ENCODE assay signal across 11 mouse cellular contexts in the genomic region with DNA sequence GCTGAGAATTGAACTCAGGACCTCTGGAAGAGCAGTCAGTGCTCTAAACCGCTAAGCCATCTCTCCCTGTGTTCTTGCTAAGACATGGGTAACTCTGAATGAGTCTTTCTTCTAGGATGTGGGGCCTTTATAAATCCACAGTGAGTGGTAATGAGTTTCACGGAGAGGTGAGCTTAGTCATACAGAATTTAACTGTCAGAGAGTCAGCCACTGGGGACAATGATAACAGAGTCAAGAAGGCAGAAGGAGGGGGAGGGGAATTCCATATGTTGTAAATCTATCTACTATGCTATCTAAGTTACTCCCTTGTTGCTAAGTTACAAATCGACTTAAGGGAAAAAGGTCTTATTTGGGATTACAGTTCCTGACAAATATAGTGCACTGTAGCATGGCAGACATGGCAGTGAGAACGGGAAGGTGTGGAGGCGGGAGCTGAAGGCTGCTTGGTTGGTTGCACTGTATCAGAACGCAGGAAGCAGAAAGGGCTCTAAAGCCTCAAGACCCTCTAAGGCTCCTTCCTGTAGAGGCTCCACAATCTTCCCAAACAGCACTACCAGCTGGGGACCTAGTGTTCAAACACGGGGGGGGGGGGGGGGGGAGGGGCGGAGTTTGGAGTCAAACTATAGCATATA. TPM values are rescaled to one million over a fixed set of nuclear protein-coding genes. Genes with fewer than 3 reads are reported as not detected.
DNase-seq lines count a peak whose midpoint lies in the region; ATAC-seq lines count a peak whose summit lies in the region.
"Had no signal": no experiment of that assay in that cellular context is flagged by ENCODE, and none has a peak within 500 bp of the region (broad histone marks: within the 10 kb centered on the region; RNA-seq: fewer than 3 reads in every experiment).

No protein-coding gene starts in this region.

- peak overlapping the region; percentile 24; the same call in 1 of the 2 replicates for H3K27ac ChIP-seq in hindbrain, embryonic 10.5 days
- no peak overlapping the region for H3K27ac ChIP-seq in midbrain, embryonic 12.5 days (replicated peaks)

- H3K4me1 ChIP-seq in hindbrain, embryonic 10.5 days (replicated peaks) = peaks cover 25% of the 10 kb centered on the region
- peaks cover 10% of the 10 kb centered on the region; the same call in 1 of the 2 replicates for H3K4me1 ChIP-seq in midbrain, embryonic 12.5 days

- H3K36me3 ChIP-seq in hindbrain, embryonic 10.5 days = 0 out of 2 replicates have a peak, but pooled peaks cover 3% of the 10 kb centered on the region
- H3K36me3 ChIP-seq in midbrain, embryonic 12.5 days = no peaks in the 10 kb centered on the region

- H3K4me2 ChIP-seq in midbrain, embryonic 12.5 days (replicated peaks) = no peak overlapping the region
- H3K4me2 ChIP-seq: heart, embryonic 11.5 days had no signal

- DNase-seq in embryo, embryonic 11 days = peak; percentile 44
- no peak for DNase-seq in embryo, embryonic 10 days (ENCODE audit: low spot score)
- peak; percentile 46 for DNase-seq in 3T3-L1 (ENCODE audit: low read depth, low spot score)
- DNase-seq in hindbrain, embryonic 10.5 days (ENCODE audit: low spot score) = no peak
- no peak for DNase-seq in frontal cortex, postnatal 25 days (ENCODE audit: low spot score in 2 of 2)
- DNase-seq: kidney, adult 9 months; spleen, adult 18-20 months had no signal

- peak; percentile 55 for ATAC-seq in midbrain, embryonic 12.5 days (ENCODE audit: low FRiP score, low read depth)
- no peak for ATAC-seq in activated CD4-positive, CD25-positive, alpha-beta regulatory T cell, adult 4 months
- ATAC-seq in erythroid progenitor cell, adult 5-6 weeks (replicated peaks; ENCODE audit: low FRiP score, poor library complexity, severe bottlenecking) = no peak

- H3K9ac ChIP-seq in midbrain, embryonic 12.5 days (replicated peaks) = no peak overlapping the region

- no peak overlapping the region for H3K4me3 ChIP-seq in hindbrain, embryonic 10.5 days
- no peak overlapping the region for H3K4me3 ChIP-seq in midbrain, embryonic 12.5 days

- no peaks in the 10 kb centered on the region for H3K27me3 ChIP-seq in hindbrain, embryonic 10.5 days (ENCODE audit: insufficient read depth, poor library complexity, severe bottlenecking)
- H3K27me3 ChIP-seq in midbrain, embryonic 12.5 days = no peaks in the 10 kb centered on the region; the same call in 1 of the 2 replicates

- H3K9me3 ChIP-seq in hindbrain, embryonic 10.5 days = no peaks in the 10 kb centered on the region
- H3K9me3 ChIP-seq in midbrain, embryonic 12.5 days = no peaks in the 10 kb centered on the region

- WGBS in hindbrain, embryonic 10.5 days = 62% methylated on average over 8 of the region's 8 CpGs
- 62% methylated on average over 7 of the region's 8 CpGs for WGBS in midbrain, embryonic 12.5 days

RNA-seq across cellular contexts. Expression of a gene that starts 39.5 kb away (rescaled TPM):
- 85.2 and 113 TPM in 2 replicates for polyA plus RNA-seq in hindbrain, embryonic 10.5 days (2016; fragmentation: Nextera tagmentation; extraction: Ambion mirVana)
- 101 and 109 TPM in 2 replicates for polyA plus RNA-seq in midbrain, embryonic 12.5 days (2016; fragmentation: Nextera tagmentation; extraction: Ambion mirVana)
- under 1 TPM in 1 of 2 experiments, not detected in 1; 0.45 TPM for polyA plus RNA-seq in activated CD4-positive, CD25-positive, alpha-beta regulatory T cell, adult 4 months (2017; shearing (Covaris generic))
- total RNA-seq in erythroid progenitor cell, adult 5-6 weeks (2015; ENCODE audit: low replicate concordance) = not detected in 2 replicates
- not detected in 2 replicates for total RNA-seq in erythroid progenitor cell, adult 5-6 weeks (2017; ENCODE audit: low replicate concordance)

RNA-seq across cellular contexts. Expression of a gene that starts 47.0 kb away (rescaled TPM):
- 14.4 and 15.9 TPM in 2 replicates for polyA plus RNA-seq in hindbrain, embryonic 10.5 days (2016; fragmentation: Nextera tagmentation; extraction: Ambion mirVana)
- 20.6 and 21.7 TPM in 2 replicates for polyA plus RNA-seq in midbrain, embryonic 12.5 days (2016; fragmentation: Nextera tagmentation; extraction: Ambion mirVana)
- polyA plus RNA-seq in activated CD4-positive, CD25-positive, alpha-beta regulatory T cell, adult 4 months (2017; shearing (Covaris generic)) = 10 to 100 TPM; 27.6 to 31.4 TPM
- 5.4 and 5.8 TPM in 2 replicates for total RNA-seq in erythroid progenitor cell, adult 5-6 weeks (2015; ENCODE audit: low replicate concordance)
- total RNA-seq in erythroid progenitor cell, adult 5-6 weeks (2017; ENCODE audit: low replicate concordance) = 5.4 and 6.7 TPM in 2 replicates

Comparison
In these comparisons a context has a peak if more than half of its experiments do, and no peak if none do; other contexts are left out.
1. DNase-seq: peak in embryo, embryonic 11 days (single experiment) and 3T3-L1 (single experiment); none in embryo, embryonic 10 days (single experiment), hindbrain, embryonic 10.5 days (single experiment) and frontal cortex, postnatal 25 days (0 of 2).
2. RNA of a gene that starts 39.5 kb away (polyA plus RNA-seq): 85.2 to 113 TPM in hindbrain, embryonic 10.5 days and 101 to 109 TPM in midbrain, embryonic 12.5 days; 0.45 TPM in activated CD4-positive, CD25-positive, alpha-beta regulatory T cell, adult 4 months; every median in the first group is over 10 times any median in the second.